Mouse (Mus musculus) layer of hippocampus, postnatal 25 days (tissue): ENCODE results near the gene Izumo1. TPM values are rescaled to one million over a fixed set of nuclear protein-coding genes. Genes with fewer than 3 reads are reported as not detected.

Experiments used
- DNase-seq, 2 experiments: peaks; one replicate each; pipeline ENCODE4 v3.0.0; 2022; ENCODE audit warnings: mixed read lengths in 2 of 2, low spot score in 1 of 2; ENCODE audit errors: extremely low spot score in 1 of 2
- total RNA-seq, 2 experiments: library from RNA; stranded (reverse); gene quantifications; 2 replicates each; pipeline ENCODE4 v1.2.3; 2021

The Izumo1 gene
- total RNA-seq, 2 experiments from 2014 or later, result not detected

- DNase-seq, result no peak
Observed at GRCm38 (mm10) chr7:45617042-45617695, 4.4 kb upstream of the Izumo1 start, which contains the start of gene Fut1. Gene Fut1, plus strand, starts transcription at chr7:45617289.

GRCm38 (mm10) chr7:45618316-45618715, 3.3 kb upstream of the Izumo1 start:
- no peak for DNase-seq

GRCm38 (mm10) chr7:45619592-45619991, 2.0 kb upstream of the Izumo1 start:
- no peak for DNase-seq

GRCm38 (mm10) chr7:45623507-45623906, 1.9 kb downstream of the Izumo1 start:
- no peak for DNase-seq

- no peak for DNase-seq
Observed at GRCm38 (mm10) chr7:45624718-45625117, 3.1 kb downstream of the Izumo1 start.

GRCm38 (mm10) chr7:45625481-45625880, 3.9 kb downstream of the Izumo1 start:
- DNase-seq, result no peak

GRCm38 (mm10) chr7:45626571-45627076, 5.0 kb downstream of the Izumo1 start:
- DNase-seq, result no peak

GRCm38 (mm10) chr7:45627261-45627660, 5.7 kb downstream of the Izumo1 start, which contains the start of gene Rasip1:
Gene Rasip1, plus strand, starts transcription at chr7:45627488.
- DNase-seq, result no peak

- peak; percentile 73 to 86 for DNase-seq
Observed at GRCm38 (mm10) chr7:45628364-45629294, 7.0 kb downstream of the Izumo1 start.

GRCm38 (mm10) chr7:45630064-45630907, 8.7 kb downstream of the Izumo1 start:
- no peak for DNase-seq

- peak in 1 of 2 experiments; percentile 27 for DNase-seq
Observed at GRCm38 (mm10) chr7:45632499-45632898, 10.9 kb downstream of the Izumo1 start.

- DNase-seq, result no peak
Observed at GRCm38 (mm10) chr7:45634946-45635681, 13.5 kb downstream of the Izumo1 start.

GRCm38 (mm10) chr7:45635711-45636688, 14.4 kb downstream of the Izumo1 start:
- no peak for DNase-seq

- DNase-seq, result no peak
Observed at GRCm38 (mm10) chr7:45637710-45638109, 16.1 kb downstream of the Izumo1 start.

GRCm38 (mm10) chr7:45638623-45639401, 17.2 kb downstream of the Izumo1 start:
- DNase-seq, result peak; percentile 74 to 81

GRCm38 (mm10) chr7:45639561-45640027, 18.0 kb downstream of the Izumo1 start, which contains the start of gene Mamstr:
Gene Mamstr, plus strand, starts transcription at chr7:45639977.
- no peak for DNase-seq

GRCm38 (mm10) chr7:45640191-45640957, 18.8 kb downstream of the Izumo1 start:
- DNase-seq, result no peak
